Mouse (Mus musculus): ENCODE measurements around the gene Cd3g.
A peak's percentile ranks its signal among the peaks of the same experiment; 100 is the strongest.

The Cd3g gene

DNA sequence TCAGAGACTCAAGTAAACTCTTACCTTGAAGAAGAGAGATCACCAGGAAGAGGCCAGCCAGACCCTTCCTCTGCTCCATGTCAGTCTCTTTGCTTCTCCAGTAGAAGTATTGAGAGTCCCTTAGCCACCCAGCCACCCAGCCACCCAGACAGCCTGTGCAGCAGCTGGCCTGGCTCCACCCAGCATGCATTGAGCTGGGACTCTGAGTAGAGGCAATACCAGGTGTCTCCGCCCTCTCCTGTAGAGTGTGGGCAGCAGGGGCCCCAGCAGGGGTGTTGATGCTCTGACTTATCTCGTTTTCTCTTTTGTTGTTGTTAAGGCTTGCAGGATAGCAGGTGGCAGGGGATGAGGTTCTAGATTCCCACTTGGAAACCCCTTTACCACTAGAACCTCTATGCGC, at the start of gene Cd3g:
Cd3g (minus strand) TSS at position 190 of the 400 bp plus-strand sequence.
- DNase-seq: peak; percentile 89 to 95

DNA sequence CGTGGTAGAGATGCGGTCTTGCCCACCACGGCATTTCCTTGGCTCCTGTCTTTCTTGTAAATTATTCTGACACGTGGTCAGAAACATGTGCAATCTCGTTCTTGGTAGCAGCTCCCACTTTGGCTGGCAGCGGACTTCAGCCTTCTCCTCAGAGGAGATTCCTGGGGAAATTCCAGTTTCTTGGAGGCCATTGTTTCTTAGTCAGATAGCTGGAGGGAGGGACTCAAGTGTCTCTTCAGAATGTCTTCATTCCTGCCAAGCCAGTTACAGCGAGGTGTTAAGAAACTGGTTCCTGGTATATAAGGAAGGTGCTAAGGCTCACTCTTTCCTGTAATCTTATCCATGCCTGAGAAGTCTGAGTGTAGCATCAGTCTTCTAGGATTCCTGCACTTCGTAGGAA, 47.1 kb upstream of the Cd3g start:
- DNase-seq: no peak

- no peak for DNase-seq
These were observed 44.0 kb upstream of the Cd3g start for GRCm38 (mm10) chr9:45024187-45024586.

- no peak for DNase-seq
These were observed 43.4 kb upstream of the Cd3g start for GRCm38 (mm10) chr9:45023638-45024037.

DNA sequence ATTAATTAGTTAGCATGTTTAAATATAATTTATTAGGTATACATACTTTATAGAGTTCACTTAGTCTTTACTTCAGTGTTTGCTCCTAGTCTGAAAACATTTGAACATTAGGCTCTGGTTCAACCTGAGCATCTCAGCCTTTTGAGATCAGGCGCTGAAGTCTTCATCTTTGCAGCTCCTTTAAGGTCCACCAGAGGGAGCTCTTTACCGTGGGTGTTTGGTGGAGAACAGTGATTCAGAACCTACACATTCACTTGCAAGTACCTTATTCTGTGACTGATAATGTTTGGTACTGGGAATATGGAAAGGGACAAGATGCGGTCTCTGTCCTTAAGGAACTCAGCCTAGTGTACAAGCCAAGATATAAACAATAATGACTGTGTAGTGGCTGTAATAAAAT, 42.6 kb upstream of the Cd3g start:
- peak; percentile 64 to 65 for DNase-seq

DNA sequence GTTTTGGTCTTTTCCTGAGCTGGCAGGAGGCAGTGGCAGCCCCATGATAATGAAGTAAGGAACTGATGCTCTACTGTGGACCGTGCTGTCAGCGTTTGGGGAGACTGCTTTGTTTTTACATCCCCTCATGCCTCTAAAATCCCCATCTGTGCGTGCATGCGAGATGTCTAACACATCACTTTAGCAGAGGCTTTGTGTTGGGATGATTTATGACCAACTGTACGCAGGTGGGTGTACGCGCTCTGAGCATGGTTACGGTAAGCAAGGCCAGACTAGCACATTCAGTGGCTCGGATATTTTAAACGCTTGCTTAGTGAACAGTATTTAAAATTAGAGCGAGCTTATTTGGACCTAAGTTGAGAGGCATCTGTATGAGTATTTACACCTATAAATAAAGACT, 37.8 kb upstream of the Cd3g start:
- no peak for DNase-seq

DNA sequence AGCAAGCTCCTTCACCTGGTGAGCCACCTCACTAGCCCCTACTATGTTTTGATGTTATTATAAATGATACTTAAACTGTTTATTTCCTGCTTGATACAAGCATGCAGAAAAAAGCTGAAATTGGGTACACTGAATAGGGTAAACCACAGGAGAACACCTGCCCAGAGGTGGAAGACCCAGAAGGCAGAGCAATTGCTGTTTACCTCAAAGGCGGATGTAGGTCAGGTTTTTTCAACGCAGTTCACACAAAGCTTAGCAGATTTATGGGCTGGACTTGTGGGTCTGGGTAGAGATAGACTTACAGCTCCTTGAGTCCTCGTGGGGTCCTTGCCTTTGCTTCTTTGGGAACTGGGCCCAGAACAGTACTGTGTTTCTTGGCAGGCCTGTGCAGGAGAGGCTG, 35.6 kb upstream of the Cd3g start:
- DNase-seq: peak; percentile 36 to 65

DNA sequence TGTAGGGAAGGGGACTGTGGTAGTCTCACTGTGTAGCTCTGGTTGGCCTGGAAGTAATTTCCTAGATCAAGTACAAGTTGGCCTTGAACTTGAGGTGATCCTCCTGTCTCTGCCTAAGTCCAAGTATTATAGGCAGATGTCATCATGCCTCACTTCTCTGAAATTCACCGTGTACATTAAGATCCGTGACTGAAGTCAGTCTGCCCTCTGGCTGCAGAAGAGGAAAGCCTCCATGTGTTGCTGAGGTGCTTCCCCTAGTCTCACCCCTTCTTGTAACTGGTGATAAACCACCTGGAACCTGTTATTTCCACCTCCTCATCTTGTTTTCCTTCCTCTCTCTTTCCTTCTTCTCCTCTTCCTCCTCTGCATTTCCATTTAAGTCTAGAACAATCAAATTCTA, 34.6 kb upstream of the Cd3g start:
- DNase-seq: peak; percentile 33 to 57

DNA sequence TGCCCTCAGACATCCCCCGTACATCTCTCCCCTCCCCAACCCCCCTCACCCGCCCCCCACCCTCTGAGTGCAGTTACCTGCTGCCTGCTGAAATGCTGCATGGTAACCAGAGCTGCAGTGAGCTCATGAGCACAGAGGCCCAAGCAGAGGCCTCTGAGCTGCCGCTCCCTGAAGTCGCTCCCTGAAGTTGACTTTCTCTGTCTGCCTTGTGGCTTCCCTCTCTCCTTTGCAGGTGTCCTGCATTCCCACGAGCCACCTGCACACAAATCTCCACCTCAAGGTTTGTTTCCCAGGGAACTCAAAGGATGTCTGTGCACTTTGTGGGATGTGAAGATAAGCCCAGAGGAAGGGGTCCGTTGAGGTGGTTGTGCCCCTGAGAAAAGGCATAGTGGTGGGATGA, 31.1 kb upstream of the Cd3g start:
- DNase-seq: peak; percentile 34 to 51

DNA sequence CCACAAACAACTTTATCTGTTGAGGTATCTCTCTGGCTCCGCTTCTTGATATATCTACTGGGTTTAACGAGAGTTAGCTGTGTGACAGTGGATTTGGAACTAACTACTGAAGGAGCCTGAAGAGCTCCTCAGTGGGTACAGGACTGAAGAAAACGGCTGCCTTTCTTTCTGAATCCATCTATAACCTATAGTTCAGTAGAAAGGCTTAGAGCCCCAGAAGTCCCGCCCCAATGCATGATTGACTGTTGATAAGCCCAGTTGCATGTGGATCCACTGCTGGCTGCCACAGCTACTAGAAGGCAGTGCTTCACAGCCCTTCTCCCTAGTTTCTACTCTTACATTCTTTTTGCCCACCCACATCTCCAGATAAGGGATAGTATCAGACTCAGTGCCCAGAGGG, 30.2 kb upstream of the Cd3g start:
- peak; percentile 67 to 80 for DNase-seq

DNA sequence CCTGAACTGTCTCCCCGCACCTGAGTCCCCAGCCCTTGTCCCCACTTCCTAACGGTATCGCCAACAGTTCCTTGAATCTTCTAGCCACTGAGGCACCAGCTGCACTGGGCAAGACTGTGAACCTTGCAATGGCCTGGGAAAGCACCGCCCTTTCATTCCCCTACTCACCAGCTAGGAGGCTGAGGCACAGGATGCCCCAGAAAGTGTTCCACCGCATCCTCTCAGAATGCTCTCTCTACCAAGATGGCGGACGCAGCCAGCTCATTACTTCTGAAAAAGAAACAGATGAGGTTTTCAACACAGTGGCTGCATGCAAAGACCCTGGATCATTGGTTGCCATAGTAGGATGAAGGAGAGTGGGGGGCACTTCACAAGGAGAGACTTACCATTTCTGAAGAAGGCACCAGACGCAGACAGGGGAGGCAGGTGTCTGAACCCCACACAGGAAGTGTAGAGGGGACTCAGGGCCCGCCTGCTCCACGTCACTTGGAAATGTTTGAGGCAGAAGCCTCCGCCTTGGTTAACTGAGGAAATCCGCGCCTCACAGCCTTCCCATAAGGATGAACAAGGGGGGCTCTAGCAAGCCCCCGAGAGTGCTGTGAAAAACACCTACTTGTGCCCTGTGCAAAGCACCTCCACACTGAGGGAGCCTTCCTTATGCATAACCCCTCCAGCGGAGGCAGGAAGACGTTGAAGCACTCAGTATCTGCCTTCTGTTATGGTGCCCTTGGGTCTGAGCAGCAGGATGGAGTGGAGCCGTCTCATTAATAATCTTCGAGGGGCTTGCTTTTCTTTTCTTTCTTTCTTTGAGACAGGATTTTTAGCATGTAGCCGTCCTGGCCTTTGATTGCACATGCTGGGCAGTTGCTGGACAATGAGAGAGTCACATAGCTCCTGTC, 29.2 kb upstream of the Cd3g start, which contains the start of gene Cd3e:
Cd3e (minus strand) TSS at position 448 of the 899 bp plus-strand sequence.
- peak; percentile 82 to 88 for DNase-seq

- DNase-seq: peak; percentile 65 to 76
These were observed 28.1 kb upstream of the Cd3g start for GRCm38 (mm10) chr9:45008342-45008741.

DNA sequence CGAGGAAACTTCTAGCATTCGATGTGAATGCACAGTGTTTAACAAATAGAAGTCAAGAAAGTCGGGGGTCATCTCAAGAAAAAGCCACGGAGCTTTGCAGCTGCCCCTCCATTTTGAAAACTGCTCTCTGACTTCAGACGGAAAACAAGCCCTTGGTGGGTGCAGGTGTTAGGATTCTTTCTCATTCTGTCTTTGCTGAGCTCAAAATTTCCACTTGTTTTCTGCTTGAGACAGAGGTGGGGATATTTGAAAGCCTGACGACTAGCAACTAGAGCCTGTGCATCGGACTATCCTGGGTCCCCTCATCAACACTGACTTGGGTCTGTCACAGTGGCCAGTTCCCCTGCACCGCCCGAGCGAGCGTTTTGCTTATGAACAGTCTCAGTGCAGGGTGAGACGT, 27.2 kb upstream of the Cd3g start:
- peak in 1 of 2 experiments; percentile 42 for DNase-seq

- peak in 1 of 2 experiments; percentile 24 for DNase-seq
These were observed 20.0 kb upstream of the Cd3g start for GRCm38 (mm10) chr9:45000249-45000648.

DNA sequence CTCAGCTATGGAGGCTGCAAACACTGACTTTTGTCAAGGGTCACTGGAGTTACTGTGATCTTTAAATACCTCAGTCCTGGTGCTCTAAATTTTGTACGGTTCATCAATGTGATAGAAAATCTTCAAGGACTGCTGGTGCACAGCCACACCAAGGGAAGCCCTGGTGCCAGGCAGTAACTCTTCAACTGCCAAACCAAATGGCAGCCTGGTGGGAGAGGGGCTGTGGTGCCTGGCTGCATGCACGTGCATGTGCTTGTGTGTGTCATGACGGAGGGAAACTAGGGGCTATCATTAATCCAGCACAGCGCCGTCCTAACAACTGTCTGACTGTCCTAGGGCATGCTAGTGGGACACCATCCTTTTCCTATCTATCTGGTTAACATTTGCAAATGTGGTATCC, 19.5 kb upstream of the Cd3g start:
- peak in 1 of 2 experiments; percentile 32 for DNase-seq

DNA sequence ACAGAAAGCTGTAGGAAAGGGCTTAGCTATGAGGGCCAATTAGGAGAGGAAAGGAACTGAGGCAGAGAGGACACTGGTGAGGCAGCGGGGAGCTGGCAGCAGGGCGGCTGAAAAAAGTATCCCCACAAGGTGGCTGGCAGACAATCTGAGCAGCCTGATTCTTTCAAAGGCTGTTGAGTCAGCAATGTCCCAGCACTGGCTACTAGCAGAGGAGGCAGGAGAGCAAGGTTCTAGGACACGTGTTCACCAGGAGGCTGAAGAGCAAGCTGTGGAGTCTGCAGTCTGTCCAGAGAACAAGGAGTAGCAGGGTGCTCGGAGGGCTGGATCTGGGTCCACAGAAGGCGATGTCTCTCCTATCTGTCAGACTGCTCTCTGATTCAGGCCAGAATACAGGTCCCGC, 18.9 kb upstream of the Cd3g start:
- peak; percentile 42 to 57 for DNase-seq

DNA sequence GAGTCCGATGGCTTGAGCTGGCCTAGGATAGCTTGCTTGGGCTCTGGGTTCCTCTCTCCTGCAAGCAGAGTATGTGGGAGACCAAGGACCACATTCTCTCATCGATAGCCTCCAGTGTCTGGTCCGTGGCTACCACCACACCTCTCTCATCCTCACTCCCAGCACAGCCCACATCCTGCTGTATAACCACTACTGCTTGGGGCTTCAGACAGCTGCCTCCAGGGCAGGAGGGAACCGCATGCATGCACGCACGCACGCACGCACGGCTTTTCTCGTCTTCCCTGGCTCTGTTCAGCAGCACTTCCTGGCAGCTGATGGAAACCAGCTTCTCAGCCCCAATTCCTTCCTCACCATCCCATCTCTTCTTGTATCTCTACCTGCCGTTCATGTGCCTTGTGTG, 17.9 kb upstream of the Cd3g start:
- DNase-seq: peak; percentile 52 to 67

DNA sequence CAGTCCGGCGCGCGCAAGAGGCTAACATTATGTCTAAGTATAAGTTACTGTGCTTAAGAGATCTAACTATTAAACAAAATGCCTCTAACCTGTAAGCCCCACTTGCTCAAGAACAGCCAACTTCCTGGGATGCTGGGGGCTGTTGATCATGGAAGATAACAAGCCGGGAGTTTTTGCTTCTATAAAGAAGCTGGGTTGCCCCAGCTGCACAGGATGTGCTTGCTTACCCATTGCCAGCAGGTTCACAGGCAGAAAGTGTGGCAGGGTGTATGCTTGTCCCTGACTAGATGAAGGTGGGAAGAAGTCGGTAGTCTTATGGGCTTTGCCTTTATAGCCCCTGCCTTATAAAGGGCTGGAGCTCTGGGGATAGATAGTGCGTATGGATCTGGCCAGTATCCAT, 16.4 kb upstream of the Cd3g start:
- DNase-seq: peak; percentile 48 to 76

- no peak for DNase-seq
These were observed 14.7 kb upstream of the Cd3g start for GRCm38 (mm10) chr9:44994962-44995361.

GRCm38 (mm10) chr9:44993268-44993667, 13.0 kb upstream of the Cd3g start:
- no peak for DNase-seq

DNA sequence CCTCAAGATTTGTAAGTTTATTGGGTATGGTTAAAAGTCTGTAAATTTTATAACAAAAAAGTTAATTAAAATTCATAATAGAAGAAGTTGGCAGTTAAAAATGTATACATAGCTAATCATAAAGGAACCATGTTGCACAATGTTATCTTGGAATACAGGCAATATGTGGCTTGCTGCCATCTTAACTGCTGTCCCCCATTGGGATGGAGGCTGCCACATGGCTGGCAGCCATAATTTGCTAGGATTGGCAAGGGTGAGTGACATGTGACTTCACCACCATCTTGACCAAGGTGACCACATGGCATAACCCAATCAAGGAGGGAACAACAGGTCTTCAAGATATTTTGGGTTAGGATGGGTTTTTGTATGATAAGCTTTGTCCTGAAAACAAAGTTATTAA, 12.0 kb upstream of the Cd3g start:
- DNase-seq: peak in 1 of 2 experiments; percentile 1

GRCm38 (mm10) chr9:44991821-44992220, 11.6 kb upstream of the Cd3g start:
- DNase-seq: peak in 1 of 2 experiments; percentile 4

DNA sequence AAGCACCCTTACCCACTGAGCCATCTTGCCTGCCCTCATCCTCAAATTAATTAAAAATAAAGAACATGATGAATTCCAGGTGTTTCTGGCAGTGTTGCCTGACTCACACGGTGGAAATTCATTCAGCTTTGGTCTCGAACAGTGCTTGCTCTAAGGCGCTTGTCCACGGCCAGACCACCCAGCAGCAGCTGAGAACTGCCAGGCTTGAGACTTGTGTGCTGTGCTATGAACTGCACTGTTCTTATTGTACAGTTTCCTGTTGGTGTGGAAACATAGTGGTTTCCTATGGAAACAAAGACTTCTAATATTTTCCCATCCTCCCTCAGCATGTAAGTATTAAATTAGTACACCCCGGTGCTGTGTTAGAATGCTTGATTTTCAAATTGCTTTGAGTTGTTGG, 6.7 kb upstream of the Cd3g start:
- DNase-seq: peak; percentile 32 to 45

DNA sequence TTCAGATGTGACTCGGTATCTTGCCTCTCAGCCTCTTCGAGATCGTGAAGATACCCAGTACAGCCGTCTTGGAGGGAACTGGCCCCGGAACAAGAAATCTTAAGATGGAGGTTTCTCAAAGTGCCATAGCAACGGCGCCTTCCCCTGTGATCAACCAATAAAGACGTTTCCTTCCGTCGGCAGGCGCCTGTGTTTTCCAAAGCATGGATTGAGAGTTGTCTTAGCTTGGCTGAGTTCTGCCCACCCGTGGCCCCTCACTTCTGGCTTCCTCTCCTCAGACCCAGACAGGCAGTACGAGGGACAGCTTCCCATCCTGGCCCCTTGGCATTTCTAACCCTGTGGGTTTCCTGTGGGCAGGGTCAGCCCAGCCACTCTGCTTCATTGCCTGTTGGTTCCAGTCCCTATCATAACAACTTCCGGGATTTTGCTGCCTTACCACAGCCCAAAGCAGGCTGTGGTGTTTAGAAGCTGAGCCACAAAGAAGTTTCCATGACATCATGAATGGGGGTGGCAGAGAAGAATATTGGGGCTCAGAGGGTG, 6.1 kb upstream of the Cd3g start:
- peak; percentile 83 to 90 for DNase-seq
